In the genomic region with DNA sequence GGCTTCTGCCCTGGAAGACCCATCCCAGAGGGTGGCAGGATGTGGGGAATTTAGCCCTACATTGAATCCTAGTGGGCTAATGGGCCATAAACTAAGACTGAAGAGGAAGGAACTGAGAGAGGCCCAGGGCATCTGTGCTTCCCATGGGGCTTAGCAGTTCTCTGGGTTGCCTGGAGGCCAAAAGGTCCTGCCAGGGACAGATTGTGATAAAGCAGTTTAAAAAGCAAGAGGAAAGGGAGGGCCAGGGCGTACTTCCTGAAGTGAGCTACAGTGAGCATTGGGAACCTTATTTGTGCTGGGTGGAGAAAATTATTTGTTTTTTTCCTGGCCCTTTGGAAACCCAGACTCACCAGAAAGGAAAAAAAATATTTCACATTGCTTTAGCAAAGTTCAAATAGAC, we compare ENCODE assay signal across 13 mouse cellular contexts.
DNase-seq lines count a peak whose midpoint lies in the region; ATAC-seq and TF ChIP-seq lines count a peak whose summit lies in the region.
"Had no signal": no experiment of that assay in that cellular context is flagged by ENCODE, and none has a peak within 500 bp of the region (broad histone marks: within the 10 kb centered on the region; RNA-seq: fewer than 3 reads in every experiment).

No protein-coding gene starts in this region.

- H3K9ac ChIP-seq in liver, embryonic 12.5 days: 0 out of 2 replicates have a peak overlapping the region, but pooled peaks have one; percentile 29
- H3K9ac ChIP-seq in stomach, postnatal 0 days (ENCODE audit: low read length): no peak overlapping the region
- H3K9ac ChIP-seq: forebrain, embryonic 12.5 days; hindbrain, embryonic 15.5 days; limb, embryonic 15.5 days had no signal

- H3K27ac ChIP-seq in liver, embryonic 12.5 days: peak overlapping the region; percentile 73
- H3K27ac ChIP-seq in stomach, postnatal 0 days (replicated peaks): 0 out of 2 replicates have a peak overlapping the region, but pooled peaks have one; percentile 30
- H3K27ac ChIP-seq: forebrain, embryonic 12.5 days; hindbrain, embryonic 15.5 days; limb, embryonic 15.5 days had no signal

- peak; percentile 11 to 42 for DNase-seq in adrenal gland, postnatal 36 days
- no peak for DNase-seq in adrenal gland, postnatal 14 days
- DNase-seq in lung, postnatal 10 days: peak; percentile 18
- DNase-seq in lung, postnatal 4 days: no peak
- DNase-seq in stomach, postnatal 0 days (ENCODE audit: low spot score): peak; percentile 18
- no peak for DNase-seq in left cerebral cortex, postnatal 10 days (ENCODE audit: extremely low spot score in 1 of 2, low spot score in 2 of 2)
- no peak for DNase-seq in cerebellum, postnatal 25 days
- DNase-seq: gastrocnemius, postnatal 25 days; thymus, postnatal 36 days had no signal

- intact Hi-C loops in left cerebral cortex, postnatal 10 days (cut with DNase I): no loop called here

- H3K36me3 ChIP-seq in liver, embryonic 12.5 days: no peaks in the 10 kb centered on the region
- no peaks in the 10 kb centered on the region for H3K36me3 ChIP-seq in stomach, postnatal 0 days (ENCODE audit: control insufficient read depth, insufficient read depth, low read length)
- H3K36me3 ChIP-seq: forebrain, embryonic 12.5 days; hindbrain, embryonic 15.5 days; limb, embryonic 15.5 days had no signal

- no peaks in the 10 kb centered on the region for H3K9me3 ChIP-seq in liver, embryonic 12.5 days (replicated peaks)
- no peaks in the 10 kb centered on the region for H3K9me3 ChIP-seq in stomach, postnatal 0 days (ENCODE audit: control insufficient read depth, low read length)
- H3K9me3 ChIP-seq: forebrain, embryonic 12.5 days; hindbrain, embryonic 15.5 days had no signal

- 18% methylated on average over 1 of the region's 1 CpGs for WGBS in liver, embryonic 12.5 days (ENCODE audit: insufficient replicate concordance)
- 71% methylated on average over 1 of the region's 1 CpGs for WGBS in stomach, postnatal 0 days

- no peak for TF ChIP-seq CTCF in stomach, postnatal 0 days (IDR thresholded peaks at IDR 0.05; ENCODE audit: low read depth)

- H3K4me3 ChIP-seq in liver, embryonic 12.5 days: no peak overlapping the region
- no peak overlapping the region for H3K4me3 ChIP-seq in stomach, postnatal 0 days (ENCODE audit: low read depth, low read length)
- H3K4me3 ChIP-seq: forebrain, embryonic 12.5 days; hindbrain, embryonic 15.5 days; limb, embryonic 15.5 days had no signal

- H3K27me3 ChIP-seq in liver, embryonic 12.5 days (replicated peaks): no peaks in the 10 kb centered on the region
- no peaks in the 10 kb centered on the region for H3K27me3 ChIP-seq in stomach, postnatal 0 days (ENCODE audit: control insufficient read depth, insufficient read depth, low read length)
- H3K27me3 ChIP-seq: forebrain, embryonic 12.5 days; hindbrain, embryonic 15.5 days; limb, embryonic 15.5 days had no signal

- peak; percentile 93 for ATAC-seq in liver, embryonic 12.5 days
- no peak for ATAC-seq in stomach, postnatal 0 days (ENCODE audit: low FRiP score, low TSS enrichment)

- no peak for TF ChIP-seq EP300 in stomach, postnatal 0 days (optimal IDR thresholded peaks at IDR 0.05)

- peak overlapping the region; percentile 49 for H3K4me2 ChIP-seq in liver, embryonic 12.5 days
- no peak overlapping the region for H3K4me2 ChIP-seq in stomach, postnatal 0 days (replicated peaks; ENCODE audit: low read depth)
- H3K4me2 ChIP-seq: forebrain, embryonic 12.5 days; hindbrain, embryonic 15.5 days; limb, embryonic 15.5 days had no signal

- peaks cover 39% of the 10 kb centered on the region for H3K4me1 ChIP-seq in liver, embryonic 12.5 days
- H3K4me1 ChIP-seq in stomach, postnatal 0 days (replicated peaks; ENCODE audit: control insufficient read depth, insufficient read depth): no peaks in the 10 kb centered on the region
- H3K4me1 ChIP-seq: forebrain, embryonic 12.5 days; hindbrain, embryonic 15.5 days; limb, embryonic 15.5 days had no signal

Comparison
In these comparisons a context has a peak if more than half of its experiments do, and no peak if none do; other contexts are left out.
1. DNase-seq: peak in adrenal gland, postnatal 36 days (2 of 2), lung, postnatal 10 days (single experiment) and stomach, postnatal 0 days (single experiment); none in adrenal gland, postnatal 14 days (single experiment), lung, postnatal 4 days (0 of 2), left cerebral cortex, postnatal 10 days (0 of 2) and cerebellum, postnatal 25 days (0 of 2).